Mouse (Mus musculus): ENCODE results near the gene Pigf. TPM values are rescaled to one million over a fixed set of nuclear protein-coding genes. Genes with fewer than 3 reads are reported as not detected.
"Not testable (repeated sequence)": the region's sequence is repeated elsewhere in the genome, so short reads cannot be mapped to it uniquely, and the experiment has no call there.

The Pigf gene
- total RNA-seq (2021) = 10 to 100 TPM; 17.3 to 18.0 TPM

GRCm38 (mm10) chr17:87025269-87025949 lies at the start of gene Pigf, which contains the start of gene Cript:
Gene Pigf (minus strand): TSS chr17:87025406.
Gene Cript (plus strand): TSS chr17:87025550.
- DNase-seq = peak; percentile 99
- intact Hi-C loops (cut with DNase I) = no loop called here

DNA sequence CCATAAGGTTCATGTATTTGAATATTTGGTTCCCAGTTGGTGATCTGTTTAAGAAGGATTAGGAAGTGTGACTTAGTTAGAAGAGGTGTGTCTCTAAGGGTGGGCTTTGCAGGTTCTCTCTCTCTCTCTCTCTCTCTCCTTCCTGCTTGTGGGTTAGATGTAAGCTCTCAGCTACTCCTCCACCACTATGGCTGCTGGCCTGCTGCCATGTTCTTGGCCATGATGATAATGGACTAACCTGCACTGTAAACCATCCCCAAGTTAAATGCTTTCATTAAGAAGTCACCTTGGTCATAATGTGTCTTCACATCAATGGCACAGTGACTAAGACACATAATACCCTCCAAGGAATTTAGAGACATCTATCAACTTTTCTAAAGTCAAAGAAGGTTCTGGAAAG lies 48.3 kb upstream of the Pigf start:
- intact Hi-C loops (cut with DNase I) = loop anchor here (5.0 kb wide), 1 partner anchor 279 kb away; no protein-coding TSS in a partner anchor
- DNase-seq = no peak

DNA sequence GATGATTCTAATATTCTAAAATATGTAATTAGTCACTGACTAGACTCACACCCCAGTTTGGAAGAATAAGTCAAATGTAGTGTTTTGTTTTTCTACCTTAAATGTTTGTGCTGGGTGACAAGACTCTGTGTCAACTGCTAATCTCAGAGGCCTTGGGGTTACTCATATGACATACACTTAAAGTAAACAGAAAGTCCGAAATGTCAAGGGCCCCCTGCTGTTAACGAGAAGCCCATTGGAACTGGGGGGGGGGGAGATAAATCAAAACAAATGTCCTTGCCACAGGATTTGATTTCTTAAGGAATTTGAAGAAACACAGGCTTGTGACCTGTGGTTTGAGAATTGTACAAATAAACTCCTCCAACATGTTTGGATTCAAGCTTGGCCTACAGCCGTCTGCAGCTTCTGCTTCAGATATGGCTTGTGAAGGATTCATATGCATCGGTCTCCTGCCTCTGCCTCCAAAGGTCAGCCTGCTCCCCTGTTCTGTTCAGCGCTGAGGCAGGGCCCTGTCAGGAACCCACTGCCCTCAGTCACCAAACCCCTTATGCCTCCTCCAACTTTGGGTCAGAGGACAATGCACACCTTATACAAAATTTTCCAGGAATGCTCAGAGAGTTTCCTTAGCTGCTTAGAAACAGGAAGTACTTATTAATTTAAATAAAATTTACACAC lies 47.7 kb upstream of the Pigf start:
- DNase-seq = no peak
- intact Hi-C loops (cut with DNase I) = loop anchor here (5.0 kb wide), 1 partner anchor 279 kb away; no protein-coding TSS in a partner anchor

DNA sequence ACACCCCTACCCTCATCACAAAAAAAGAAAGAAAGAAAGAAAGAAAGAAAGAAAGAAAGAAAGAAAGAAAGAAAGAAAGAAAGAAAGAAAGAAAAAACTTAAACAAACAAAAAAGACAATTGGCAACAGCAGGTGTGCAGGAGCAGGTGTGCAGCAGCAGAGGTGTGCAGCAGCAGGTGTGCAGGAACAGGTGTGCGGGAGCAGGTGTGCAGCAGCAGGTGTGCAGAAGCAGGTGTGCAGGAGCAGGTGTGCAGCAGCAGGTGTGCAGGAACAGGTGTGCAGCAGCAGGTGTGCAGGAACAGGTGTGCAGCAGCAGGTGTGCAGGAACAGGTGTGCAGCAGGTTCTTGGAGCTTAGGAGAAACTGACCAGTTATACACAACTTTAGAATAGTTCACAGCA lies 47.0 kb upstream of the Pigf start:
- intact Hi-C loops (cut with DNase I) = loop anchor here (5.0 kb wide), 1 partner anchor 280 kb away; no protein-coding TSS in a partner anchor
- DNase-seq = not testable (repeated sequence)

DNA sequence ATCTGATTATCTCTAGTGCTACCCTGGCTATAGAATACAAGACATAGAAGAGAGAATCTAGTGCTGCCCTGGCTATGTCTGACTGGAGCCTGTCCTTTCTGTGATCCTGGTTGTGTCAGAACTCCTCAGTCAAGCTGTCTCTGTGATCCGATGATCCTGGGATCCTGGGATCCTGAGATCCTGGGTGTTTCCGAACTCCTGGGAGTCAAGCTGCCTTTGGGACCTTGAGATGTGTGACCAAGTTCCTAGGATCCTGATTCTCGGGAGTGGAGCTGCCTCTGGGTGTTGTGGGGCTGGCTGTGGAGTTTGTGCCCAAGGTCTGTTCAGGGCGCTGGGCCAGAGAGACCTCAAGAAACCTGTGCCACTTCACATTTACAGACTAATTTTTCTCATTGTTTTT lies 43.8 kb upstream of the Pigf start:
- intact Hi-C loops (cut with DNase I) = no loop called here
- no peak for DNase-seq

DNA sequence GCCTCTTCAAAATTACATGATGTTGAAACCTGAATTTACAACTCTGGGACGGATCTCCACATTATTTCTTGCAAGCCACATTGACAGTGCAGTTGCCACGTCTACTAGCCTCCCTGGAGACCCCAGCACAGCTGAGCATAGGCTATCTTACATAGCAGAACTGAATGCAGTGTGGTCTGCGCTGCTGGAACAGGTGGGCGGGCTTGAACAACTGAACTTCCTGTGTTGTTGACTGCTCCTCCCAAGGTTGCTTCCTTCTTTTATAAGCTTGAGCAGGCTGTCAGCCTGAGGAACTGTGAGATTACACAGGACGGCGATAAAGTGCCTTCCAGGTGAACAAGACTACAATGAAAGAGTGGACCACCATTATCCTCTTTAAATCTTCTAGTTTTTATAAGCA lies 38.8 kb upstream of the Pigf start:
- no peak for DNase-seq
- intact Hi-C loops (cut with DNase I) = no loop called here

GRCm38 (mm10) chr17:87063461-87063860 lies 38.3 kb upstream of the Pigf start:
- intact Hi-C loops (cut with DNase I) = no loop called here
- no peak for DNase-seq

- intact Hi-C loops (cut with DNase I) = no loop called here
Observed at GRCm38 (mm10) chr17:87062639-87063038, 37.4 kb upstream of the Pigf start.

DNA sequence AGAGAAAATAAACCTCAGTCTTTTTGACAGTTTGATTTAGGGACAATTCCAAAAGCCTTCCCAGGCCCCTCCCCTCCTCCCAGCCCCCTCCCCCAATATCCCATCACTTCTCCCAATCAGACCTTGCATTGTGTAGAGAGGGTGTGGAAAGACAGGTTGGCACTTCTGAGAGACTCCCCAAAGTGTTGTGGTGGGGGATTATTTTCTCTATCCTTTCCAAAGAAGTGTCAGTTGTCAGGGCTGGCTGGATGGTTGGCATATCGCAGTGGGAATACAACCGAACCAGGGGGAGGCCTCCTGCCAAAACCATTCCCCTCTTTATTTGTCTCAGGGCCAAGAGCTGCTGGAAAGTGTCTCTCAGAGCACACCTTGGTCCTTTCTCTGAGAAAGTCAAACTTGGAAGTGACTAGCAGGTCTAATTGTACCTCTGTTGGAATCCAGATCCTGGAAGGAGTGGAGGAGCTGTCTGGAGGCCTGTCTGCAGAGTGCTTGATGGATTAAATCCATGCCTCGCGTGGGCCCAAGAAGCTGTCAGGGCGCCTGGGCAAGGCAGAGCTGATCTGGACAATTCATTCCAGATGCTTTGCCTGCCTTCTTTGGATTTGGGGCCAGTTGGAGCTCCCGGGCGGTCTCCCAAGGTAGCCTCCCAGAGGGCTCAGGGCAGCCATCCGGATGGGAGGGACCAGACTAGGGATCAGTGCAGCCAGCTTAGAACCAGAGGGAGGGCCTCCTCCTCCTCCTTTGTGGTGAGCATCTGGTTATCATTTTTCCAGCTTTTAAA lies 32.5 kb upstream of the Pigf start:
- no peak for DNase-seq
- intact Hi-C loops (cut with DNase I) = no loop called here

More at GRCm38 (mm10) chr17:87062639-87063038, 37.4 kb upstream of the Pigf start:
- DNase-seq = no peak

GRCm38 (mm10) chr17:87056761-87057160 lies 31.6 kb upstream of the Pigf start:
- intact Hi-C loops (cut with DNase I) = no loop called here
- DNase-seq = no peak

DNA sequence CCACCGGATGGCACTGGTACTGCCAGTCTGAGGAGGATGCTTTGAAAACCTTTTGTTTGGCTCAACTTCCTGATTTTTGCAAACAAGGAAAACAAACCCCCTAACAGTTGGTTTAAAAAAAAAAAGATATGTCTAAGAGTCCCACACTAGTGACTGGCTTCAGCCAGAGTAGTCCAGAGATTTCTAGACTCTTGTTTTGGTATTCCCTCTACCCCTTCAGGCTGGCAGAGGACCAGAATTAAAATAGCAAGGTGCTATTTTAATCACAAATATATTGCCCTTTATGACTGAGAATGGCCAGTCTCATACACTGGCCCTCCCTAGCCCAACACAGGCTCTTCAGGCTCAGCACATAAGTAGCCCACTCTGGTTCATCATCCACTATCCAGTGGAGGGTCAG lies 30.5 kb upstream of the Pigf start:
- intact Hi-C loops (cut with DNase I) = no loop called here
- DNase-seq = no peak

- DNase-seq = peak; percentile 21
- intact Hi-C loops (cut with DNase I) = no loop called here
Observed at GRCm38 (mm10) chr17:87055051-87055459, 29.8 kb upstream of the Pigf start.

GRCm38 (mm10) chr17:87053921-87054320 lies 28.7 kb upstream of the Pigf start:
- intact Hi-C loops (cut with DNase I) = no loop called here
- no peak for DNase-seq

DNA sequence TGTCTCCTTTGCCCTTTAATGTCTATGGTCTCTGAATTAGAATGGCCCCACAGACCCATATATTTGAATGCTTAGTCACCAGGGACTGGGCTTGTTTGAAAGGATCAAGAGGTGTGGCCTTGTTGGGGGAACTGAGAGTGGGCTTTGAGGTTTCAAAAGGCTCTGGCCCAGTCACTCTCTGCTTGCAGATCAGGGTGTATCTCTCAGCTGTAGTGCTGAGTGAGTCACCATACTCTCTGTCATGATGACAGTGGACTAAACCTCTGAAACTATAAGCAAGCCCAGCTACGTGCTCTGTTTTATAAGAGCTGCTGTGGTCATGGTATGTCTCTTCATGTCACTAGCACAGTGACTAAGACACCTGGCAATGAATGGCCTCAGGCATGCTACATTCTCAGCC lies 27.2 kb upstream of the Pigf start:
- DNase-seq = no peak
- intact Hi-C loops (cut with DNase I) = no loop called here

- intact Hi-C loops (cut with DNase I) = no loop called here
- no peak for DNase-seq
Observed at GRCm38 (mm10) chr17:87051652-87052051, 26.4 kb upstream of the Pigf start.

DNA sequence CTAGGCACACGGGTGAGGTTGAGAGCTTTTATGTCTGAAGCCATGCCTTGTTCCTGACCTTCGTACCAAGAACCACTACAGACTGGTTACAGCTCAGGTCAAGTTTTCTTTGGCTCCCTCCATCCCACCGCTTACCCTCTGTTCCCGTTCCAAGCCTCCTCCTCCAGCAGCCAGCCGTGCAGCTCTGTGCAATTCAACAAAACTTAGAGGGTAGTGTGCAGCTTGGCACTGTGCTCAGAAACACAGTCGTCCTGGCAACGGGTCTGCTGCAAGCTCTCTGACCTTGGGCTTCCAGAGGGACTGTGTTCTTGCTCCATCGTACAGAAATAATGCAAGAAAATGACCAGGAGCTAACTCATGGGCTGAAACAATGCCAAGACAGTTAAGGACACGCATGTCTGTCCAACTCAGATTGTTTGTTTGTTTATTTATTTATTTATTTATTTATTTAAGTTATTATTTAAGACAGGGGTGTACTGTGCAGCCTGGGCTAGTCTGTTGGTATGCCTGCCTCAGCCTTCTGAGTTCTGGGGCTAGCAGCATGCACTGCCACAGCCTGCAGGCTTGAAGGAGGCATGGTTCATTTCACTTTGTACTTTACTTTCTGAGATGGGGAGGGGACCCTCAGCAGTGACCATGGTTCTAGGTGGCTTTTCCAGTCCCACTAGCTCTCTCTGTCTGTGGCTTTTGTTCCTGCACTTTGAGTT lies 25.4 kb upstream of the Pigf start:
- peak; percentile 48 for DNase-seq
- intact Hi-C loops (cut with DNase I) = no loop called here

GRCm38 (mm10) chr17:87049696-87050095 lies 24.5 kb upstream of the Pigf start:
- DNase-seq = no peak
- intact Hi-C loops (cut with DNase I) = loop anchor here (10.0 kb wide), 1 partner anchor 85 kb away; the partner anchor contains the start of gene Rhoq

DNA sequence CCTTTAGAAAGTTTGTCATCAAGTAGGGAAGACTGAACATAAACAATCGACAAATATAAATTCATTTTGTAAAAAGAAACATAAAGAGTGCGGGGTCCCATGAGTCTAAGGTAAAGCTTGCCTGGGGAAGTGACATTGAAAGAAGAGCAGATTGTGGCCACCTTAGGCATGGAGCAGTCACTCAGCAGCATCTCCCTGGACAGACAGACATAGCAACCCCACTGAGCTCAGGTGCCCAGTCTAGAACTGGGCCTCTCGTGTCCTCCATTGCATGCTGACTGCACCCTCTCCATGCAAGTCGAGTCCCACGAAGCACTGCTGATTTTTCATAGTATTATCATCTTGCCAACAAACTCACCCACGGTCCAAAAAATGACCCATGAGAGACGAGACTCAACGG lies 19.6 kb upstream of the Pigf start:
- no peak for DNase-seq
- intact Hi-C loops (cut with DNase I) = loop anchor here (5.0 to 10.0 kb wide), 2 partner anchors 80 to 127 kb away; partner anchors contain the start of genes Rhoq and Tmem247

- intact Hi-C loops (cut with DNase I) = loop anchor here (5.0 to 10.0 kb wide), 2 partner anchors 80 to 127 kb away; partner anchors contain the start of genes Rhoq and Tmem247
- peak; percentile 96 for DNase-seq
Observed at GRCm38 (mm10) chr17:87044364-87044763, 19.2 kb upstream of the Pigf start.

GRCm38 (mm10) chr17:87041739-87042138 lies 16.5 kb upstream of the Pigf start:
- intact Hi-C loops (cut with DNase I) = loop anchor here (5.0 to 10.0 kb wide), 2 partner anchors 77 to 124 kb away; partner anchors contain the start of genes Rhoq and Tmem247
- DNase-seq = no peak
